Mouse (Mus musculus): ENCODE measurements around the gene Hnrnpll.

- no peak for TF ChIP-seq POLR2A (IDR thresholded peaks at IDR 0.05; ENCODE audit: low read depth, low read length)
- no peak for TF ChIP-seq CTCF (IDR thresholded peaks at IDR 0.05; ENCODE audit: borderline replicate concordance, insufficient read depth, low read length)
These were observed 34.6 kb upstream of the Hnrnpll start for GRCm38 (mm10) chr17:80096720-80097114.
